Mouse (Mus musculus) adipocyte (in vitro differentiated cells): ENCODE measurements around the gene Fthl17d.
"Not testable (repeated sequence)": the region's sequence is repeated elsewhere in the genome, so short reads cannot be mapped to it uniquely, and the experiment has no call there.

Experiments used
- DNase-seq: peaks from one replicate; pipeline ENCODE4 v3.0.0-alpha.2; 2016; ENCODE audit warnings: low spot score

Fthl17d gene

DNA sequence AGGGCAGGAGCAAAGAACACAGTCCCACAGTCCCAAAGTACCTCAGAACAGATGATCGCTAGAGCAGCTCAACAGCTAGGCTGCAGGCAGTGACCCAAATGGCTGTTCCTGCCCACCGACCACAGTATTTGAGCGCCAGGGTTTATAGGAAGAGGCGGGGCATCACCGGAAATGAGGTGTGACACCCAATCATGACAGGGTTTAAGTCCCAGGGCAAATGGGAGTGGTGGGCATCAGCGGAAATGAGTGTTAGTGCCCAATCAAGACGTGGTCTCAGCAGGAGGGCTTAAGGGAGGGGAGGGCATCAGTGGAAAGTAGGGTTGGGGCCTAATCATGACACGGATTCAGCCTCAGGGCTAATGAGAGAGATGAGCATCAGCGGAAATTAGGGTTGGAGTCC is at the start of gene Fthl17d:
Fthl17d (minus strand) TSS at position 101 of the 400 bp plus-strand sequence.
- not testable (repeated sequence) for DNase-seq

DNA sequence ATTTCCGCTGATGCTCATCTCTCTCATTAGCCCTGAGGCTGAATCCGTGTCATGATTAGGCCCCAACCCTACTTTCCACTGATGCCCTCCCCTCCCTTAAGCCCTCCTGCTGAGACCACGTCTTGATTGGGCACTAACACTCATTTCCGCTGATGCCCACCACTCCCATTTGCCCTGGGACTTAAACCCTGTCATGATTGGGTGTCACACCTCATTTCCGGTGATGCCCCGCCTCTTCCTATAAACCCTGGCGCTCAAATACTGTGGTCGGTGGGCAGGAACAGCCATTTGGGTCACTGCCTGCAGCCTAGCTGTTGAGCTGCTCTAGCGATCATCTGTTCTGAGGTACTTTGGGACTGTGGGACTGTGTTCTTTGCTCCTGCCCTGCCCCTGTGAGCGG is 46.6 kb upstream of the Fthl17d start, which contains the start of gene Fthl17e:
Fthl17e (plus strand) TSS at position 301 of the 400 bp plus-strand sequence.
- not testable (repeated sequence) for DNase-seq

DNA sequence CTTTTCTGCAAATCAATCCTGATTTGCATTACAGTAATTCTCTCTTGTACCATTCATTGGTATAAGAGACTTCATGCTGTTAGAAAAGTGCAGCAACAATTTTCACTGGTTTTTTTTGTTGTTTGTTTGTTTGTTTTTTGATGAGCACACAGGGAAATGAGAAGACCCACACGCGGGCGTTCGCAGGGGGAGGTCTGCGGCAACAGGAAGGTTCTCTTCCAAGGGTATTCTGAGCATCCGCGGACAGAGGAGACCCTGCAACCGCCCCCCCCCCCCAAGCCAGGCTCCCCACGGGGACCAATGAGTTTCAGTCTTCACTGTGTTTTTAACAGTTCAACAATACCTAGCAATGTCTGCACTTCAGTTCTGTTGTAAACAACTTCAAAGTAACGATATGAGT is 32.9 kb upstream of the Fthl17d start:
- no peak for DNase-seq

DNA sequence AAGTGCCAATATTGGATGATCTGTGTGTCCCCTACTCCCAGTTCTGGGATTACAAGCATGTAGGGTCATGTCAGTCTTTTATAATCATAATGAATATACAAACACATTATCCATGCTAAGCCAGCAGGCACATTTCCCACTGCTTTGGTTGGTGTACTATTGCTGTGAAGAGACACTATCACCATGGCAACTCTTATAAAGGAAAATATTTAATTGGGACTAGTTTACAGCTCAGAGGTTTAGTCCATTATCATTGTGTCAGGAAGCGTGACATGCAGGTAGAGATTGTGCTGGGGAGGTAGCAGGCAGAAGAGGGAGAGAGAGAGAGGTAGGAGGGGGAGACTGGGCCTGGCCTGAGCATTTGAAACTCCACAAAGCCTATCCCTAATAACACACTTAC is 29.5 kb upstream of the Fthl17d start:
- DNase-seq = no peak

DNA sequence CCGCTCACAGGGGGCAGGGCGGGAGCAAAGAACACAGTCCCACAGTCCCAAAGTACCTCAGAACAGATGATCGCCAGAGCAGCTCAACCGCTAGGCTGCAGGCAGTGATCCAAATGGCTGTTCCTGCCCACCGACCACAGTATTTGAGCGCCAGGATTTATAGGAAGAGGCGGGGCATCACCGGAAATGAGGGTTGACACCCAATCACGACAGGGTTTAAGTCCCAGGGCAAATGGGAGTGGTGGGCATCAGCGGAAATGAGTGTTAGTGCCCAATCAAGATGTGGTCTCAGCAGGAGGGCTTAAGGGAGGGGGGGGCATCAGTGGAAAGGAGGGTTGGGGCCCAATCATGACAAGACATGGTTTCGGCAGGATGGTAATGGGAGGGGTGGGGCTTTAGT is 10.1 kb downstream of the Fthl17d start, which contains the start of gene Fthl17c:
Fthl17c (minus strand) TSS at position 101 of the 400 bp plus-strand sequence.
- not testable (repeated sequence) for DNase-seq

DNA sequence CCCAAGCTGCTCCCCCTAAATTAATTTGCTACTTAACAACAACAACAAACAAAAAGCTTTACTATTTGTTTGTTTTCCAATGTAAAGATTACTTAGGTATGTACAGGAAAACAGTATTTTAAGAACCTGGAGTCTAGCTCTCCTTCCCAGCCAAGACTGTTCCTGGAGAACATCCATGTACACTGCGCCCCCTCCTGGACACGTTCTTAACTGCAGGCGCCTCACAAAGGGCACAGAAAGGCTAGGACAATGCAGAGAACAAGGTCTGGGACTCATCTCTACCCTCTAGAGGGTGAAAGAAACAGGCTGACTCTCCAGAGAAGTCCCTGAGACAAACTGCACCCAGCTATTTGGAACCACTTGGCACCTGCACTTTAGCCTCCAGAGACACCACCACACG is 21.9 kb downstream of the Fthl17d start:
- peak; percentile 18 for DNase-seq

DNA sequence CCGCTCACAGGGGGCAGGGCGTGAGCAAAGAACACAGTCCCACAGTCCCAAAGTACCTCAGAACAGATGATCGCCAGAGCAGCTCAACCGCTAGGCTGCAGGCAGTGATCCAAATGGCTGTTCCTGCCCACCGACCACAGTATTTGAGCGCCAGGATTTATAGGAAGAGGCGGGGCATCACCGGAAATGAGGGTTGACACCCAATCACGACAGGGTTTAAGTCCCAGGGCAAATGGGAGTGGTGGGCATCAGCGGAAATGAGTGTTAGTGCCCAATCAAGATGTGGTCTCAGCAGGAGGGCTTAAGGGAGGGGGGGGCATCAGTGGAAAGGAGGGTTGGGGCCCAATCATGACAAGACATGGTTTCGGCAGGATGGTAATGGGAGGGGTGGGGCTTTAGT is 23.7 kb downstream of the Fthl17d start, which contains the start of gene Fthl17b:
Fthl17b (minus strand) TSS at position 101 of the 400 bp plus-strand sequence.
- DNase-seq = not testable (repeated sequence)

DNA sequence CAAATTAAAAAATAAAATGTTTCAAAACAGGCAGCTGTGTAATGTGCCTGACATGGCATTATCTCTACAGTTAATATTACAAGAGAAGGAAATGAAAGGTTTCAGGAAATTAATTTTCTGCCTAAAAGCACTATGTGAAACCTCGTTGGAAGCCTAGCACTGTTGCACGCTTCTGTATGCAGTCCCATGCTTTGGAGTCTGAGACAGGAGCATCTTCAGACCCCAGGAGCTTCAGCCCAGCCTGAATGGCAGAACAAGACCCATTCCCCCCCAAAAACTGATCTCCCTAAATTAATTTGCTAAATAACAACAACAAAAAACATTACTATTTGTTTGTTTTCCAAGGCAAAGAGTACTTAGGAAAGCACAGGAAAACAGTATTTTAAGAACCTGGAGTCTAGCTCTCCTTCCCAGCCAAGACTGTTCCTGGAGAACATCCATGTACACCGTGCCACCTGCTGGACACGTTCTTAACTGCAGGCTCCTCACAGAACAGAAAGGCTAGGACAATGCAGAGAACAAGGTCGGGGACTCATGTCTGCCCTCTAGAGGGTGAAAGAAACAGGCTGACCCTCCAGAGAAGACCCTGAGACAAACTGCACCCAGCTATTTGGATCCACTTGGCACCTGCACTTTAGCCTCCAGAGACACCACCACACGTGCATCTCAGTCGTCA is 38.3 kb downstream of the Fthl17d start:
- DNase-seq = peak; percentile 89

DNA sequence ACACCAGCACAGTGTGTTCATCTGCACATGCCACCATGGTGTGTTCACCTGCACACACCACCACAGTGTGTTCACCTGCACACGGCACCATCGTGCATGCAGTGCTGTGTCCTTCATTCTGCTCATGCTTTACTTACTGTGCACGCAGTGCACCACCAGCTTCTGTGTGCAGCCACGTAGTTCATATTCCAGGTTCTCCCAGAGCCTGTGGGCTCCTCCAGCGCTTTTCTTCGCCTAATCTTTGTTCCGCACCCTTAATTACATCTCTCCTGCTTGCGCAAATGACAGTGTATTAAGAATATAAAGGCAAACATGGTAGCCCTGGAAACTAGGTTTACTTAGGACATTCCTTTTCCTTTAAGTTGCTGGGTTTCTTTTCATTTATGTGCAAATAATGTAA is 42.5 kb downstream of the Fthl17d start:
- no peak for DNase-seq
